Mouse (Mus musculus) embryonic facial prominence, embryonic 13.5 days (tissue): ENCODE results near the gene Nkx1-2. TPM values are rescaled to one million over a fixed set of nuclear protein-coding genes. Genes with fewer than 3 reads are reported as not detected.
A peak's percentile ranks its signal among the peaks of the same experiment; 100 is the strongest.

ENCODE experiments used
- ATAC-seq: fragments of 200-750 bp; cut with Nextera tagmentation; 2 replicates; pipeline ENCODE4 v1.8.0; 2017; ENCODE audit warnings: low read depth; ENCODE audit not compliant: insufficient number of reproducible peaks, insufficient read depth, low FRiP score, low TSS enrichment
- H3K27ac ChIP-seq: fragments of 300-500 bp; sonication (generic); 2 replicates; pipeline ENCODE4 v1.5.1; 2015; ENCODE audit warnings: moderate library complexity, mild to moderate bottlenecking, inconsistent platforms
- H3K27me3 ChIP-seq: fragments of 300-500 bp; sonication (generic); 2 replicates; pipeline ENCODE4 v1.6.1; 2015; ENCODE audit warnings: mild to moderate bottlenecking, inconsistent platforms
- H3K36me3 ChIP-seq: fragments of 300-500 bp; sonication (generic); 2 replicates; pipeline ENCODE4 v1.6.1; 2015; ENCODE audit warnings: mild to moderate bottlenecking, inconsistent platforms
- H3K4me1 ChIP-seq: fragments of 300-500 bp; sonication (generic); 2 replicates; pipeline ENCODE4 v1.6.1; 2015; ENCODE audit warnings: inconsistent platforms
- H3K4me2 ChIP-seq: fragments of 300-500 bp; sonication (generic); 2 replicates; pipeline ENCODE4 v1.6.1; 2015; ENCODE audit warnings: moderate library complexity, mild to moderate bottlenecking, inconsistent platforms
- H3K4me3 ChIP-seq: fragments of 300-500 bp; sonication (generic); 2 replicates; pipeline ENCODE4 v1.5.1; 2015; ENCODE audit warnings: mild to moderate bottlenecking, inconsistent platforms
- H3K9ac ChIP-seq: fragments of 300-500 bp; sonication (generic); 2 replicates; pipeline ENCODE4 v1.6.1; 2015; ENCODE audit warnings: mild to moderate bottlenecking, inconsistent platforms
- H3K9me3 ChIP-seq: fragments of 300-500 bp; sonication (generic); 2 replicates; pipeline ENCODE4 v1.6.1; 2016; ENCODE audit warnings: inconsistent platforms
- WGBS: fragments of 180-500 bp; shearing (Covaris S2); methylation state at CpG from one replicate; pipeline ENCODE4 v1.1.7; 2015; ENCODE audit warnings: mixed read lengths; 5-methylcytosine and 5-hydroxymethylcytosine counted together
- polyA plus RNA-seq: library from polyadenylated mRNA; unstranded; fragments of >200 nt; fragmentation: Nextera tagmentation; extraction: Ambion mirVana; gene quantifications from 2 replicates; pipeline ENCODE4 v1.2.1, GENCODE M21; 2015

Nkx1-2 gene
- not detected in 2 replicates for polyA plus RNA-seq

GRCm38 (mm10) chr7:132599071-132599975 is at the start of gene Nkx1-2:
Nkx1-2 (minus strand) TSS chr7:132599637.
- Histone ChIP-seq H3K4me2 (peak within 1 kb of the TSS; percentile 82), H3K27me3 (peaks cover 97% of the 10 kb centered on the region), H3K9ac (peak within 1 kb of the TSS; percentile 36; the same call in 1 of the 2 replicates), H3K4me3 (peak within 1 kb of the TSS; percentile 44), H3K9me3 (no peaks in the 10 kb centered on the region), H3K36me3 (no peaks in the 10 kb centered on the region), H3K27ac (no peak within 1 kb of the TSS), H3K4me1 (peaks cover 35% of the 10 kb centered on the region)
- under 1% methylated on average over 48 of the region's 52 CpGs for WGBS
- no peak for ATAC-seq

GRCm38 (mm10) chr7:132646514-132646913 is 47.1 kb upstream of the Nkx1-2 start:
- Histone ChIP-seq H3K4me1 (no peaks in the 10 kb centered on the region), H3K9ac (no peak overlapping the region), H3K9me3 (no peaks in the 10 kb centered on the region), H3K27me3 (no peaks in the 10 kb centered on the region), H3K27ac (no peak overlapping the region), H3K4me2 (no peak overlapping the region), H3K36me3 (no peaks in the 10 kb centered on the region), H3K4me3 (no peak overlapping the region)
- ATAC-seq: no peak
- WGBS: 97% methylated on average over 1 of the region's 1 CpGs

GRCm38 (mm10) chr7:132644605-132645279 is 45.3 kb upstream of the Nkx1-2 start:
- no peaks in the 10 kb centered on the region for H3K9me3 ChIP-seq
- H3K9ac ChIP-seq: no peak overlapping the region
- H3K27me3 ChIP-seq: no peaks in the 10 kb centered on the region; the same call in 1 of the 2 replicates
- H3K4me3 ChIP-seq: no peak overlapping the region
- H3K27ac ChIP-seq: no peak overlapping the region
- no peaks in the 10 kb centered on the region for H3K4me1 ChIP-seq
- H3K4me2 ChIP-seq: no peak overlapping the region
- WGBS: 81% methylated on average over 11 of the region's 11 CpGs
- no peaks in the 10 kb centered on the region for H3K36me3 ChIP-seq
- ATAC-seq: no peak

- H3K4me1 ChIP-seq: 0 out of 2 replicates have a peak, but pooled peaks cover 3% of the 10 kb centered on the region
- 78% methylated on average over 1 of the region's 1 CpGs for WGBS
- H3K27me3 ChIP-seq: no peaks in the 10 kb centered on the region; the same call in 1 of the 2 replicates
- no peak overlapping the region for H3K4me2 ChIP-seq
- no peak overlapping the region for H3K9ac ChIP-seq
- no peaks in the 10 kb centered on the region for H3K9me3 ChIP-seq
- no peak for ATAC-seq
- no peak overlapping the region for H3K4me3 ChIP-seq
- H3K27ac ChIP-seq: no peak overlapping the region
- H3K36me3 ChIP-seq: no peaks in the 10 kb centered on the region
Observed at GRCm38 (mm10) chr7:132641606-132642005, 42.2 kb upstream of the Nkx1-2 start.

GRCm38 (mm10) chr7:132640946-132641345 is 41.5 kb upstream of the Nkx1-2 start:
- Histone ChIP-seq H3K4me3 (no peak overlapping the region), H3K27ac (no peak overlapping the region), H3K9me3 (no peaks in the 10 kb centered on the region), H3K36me3 (no peaks in the 10 kb centered on the region), H3K9ac (no peak overlapping the region), H3K4me2 (no peak overlapping the region), H3K27me3 (no peaks in the 10 kb centered on the region; the same call in 1 of the 2 replicates), H3K4me1 (0 out of 2 replicates have a peak, but pooled peaks cover 3% of the 10 kb centered on the region)
- no peak for ATAC-seq
- WGBS: 18% methylated on average over 9 of the region's 9 CpGs

- Histone ChIP-seq H3K4me2 (no peak overlapping the region), H3K9me3 (no peaks in the 10 kb centered on the region), H3K36me3 (no peaks in the 10 kb centered on the region), H3K9ac (no peak overlapping the region), H3K27me3 (no peaks in the 10 kb centered on the region; the same call in 1 of the 2 replicates), H3K4me3 (no peak overlapping the region), H3K4me1 (0 out of 2 replicates have a peak, but pooled peaks cover 3% of the 10 kb centered on the region), H3K27ac (no peak overlapping the region)
- no peak for ATAC-seq
- WGBS: 50% methylated on average over 12 of the region's 12 CpGs
Observed at GRCm38 (mm10) chr7:132638446-132639087, 39.1 kb upstream of the Nkx1-2 start.

- WGBS: 14% methylated on average over 12 of the region's 12 CpGs
- no peaks in the 10 kb centered on the region; the same call in 1 of the 2 replicates for H3K27me3 ChIP-seq
Observed at GRCm38 (mm10) chr7:132637292-132637691, 37.9 kb upstream of the Nkx1-2 start.

GRCm38 (mm10) chr7:132631313-132631712 is 31.9 kb upstream of the Nkx1-2 start:
- ATAC-seq: no peak
- Histone ChIP-seq H3K4me3 (no peak overlapping the region), H3K9ac (no peak overlapping the region), H3K9me3 (no peaks in the 10 kb centered on the region), H3K4me1 (no peaks in the 10 kb centered on the region), H3K27ac (no peak overlapping the region), H3K36me3 (no peaks in the 10 kb centered on the region), H3K4me2 (no peak overlapping the region), H3K27me3 (no peaks in the 10 kb centered on the region)
- WGBS: 78% methylated on average over 11 of the region's 11 CpGs

More at GRCm38 (mm10) chr7:132637292-132637691, 37.9 kb upstream of the Nkx1-2 start:
- H3K4me2 ChIP-seq: no peak overlapping the region
- no peaks in the 10 kb centered on the region for H3K36me3 ChIP-seq
- H3K9me3 ChIP-seq: no peaks in the 10 kb centered on the region
- H3K4me1 ChIP-seq: 0 out of 2 replicates have a peak, but pooled peaks cover 3% of the 10 kb centered on the region
- H3K4me3 ChIP-seq: no peak overlapping the region
- no peak overlapping the region for H3K9ac ChIP-seq
- no peak overlapping the region for H3K27ac ChIP-seq
- ATAC-seq: no peak

- 73% methylated on average over 3 of the region's 3 CpGs for WGBS
- Histone ChIP-seq H3K36me3 (no peaks in the 10 kb centered on the region), H3K4me2 (no peak overlapping the region), H3K27ac (no peak overlapping the region), H3K9me3 (no peaks in the 10 kb centered on the region), H3K27me3 (no peaks in the 10 kb centered on the region), H3K4me3 (no peak overlapping the region), H3K9ac (no peak overlapping the region), H3K4me1 (no peaks in the 10 kb centered on the region)
- ATAC-seq: no peak
Observed at GRCm38 (mm10) chr7:132627448-132627847, 28.0 kb upstream of the Nkx1-2 start.

- Histone ChIP-seq H3K4me3 (no peak overlapping the region), H3K9ac (no peak overlapping the region), H3K36me3 (no peaks in the 10 kb centered on the region), H3K9me3 (no peaks in the 10 kb centered on the region), H3K27me3 (no peaks in the 10 kb centered on the region), H3K27ac (no peak overlapping the region), H3K4me2 (no peak overlapping the region), H3K4me1 (no peaks in the 10 kb centered on the region)
- no peak for ATAC-seq
- WGBS: 62% methylated on average over 4 of the region's 4 CpGs
Observed at GRCm38 (mm10) chr7:132626174-132626573, 26.7 kb upstream of the Nkx1-2 start.

- no peak overlapping the region for H3K4me2 ChIP-seq
- WGBS: 74% methylated on average over 10 of the region's 10 CpGs
- no peaks in the 10 kb centered on the region for H3K36me3 ChIP-seq
- no peak overlapping the region for H3K27ac ChIP-seq
- no peak overlapping the region for H3K9ac ChIP-seq
- no peak overlapping the region for H3K4me3 ChIP-seq
- no peaks in the 10 kb centered on the region for H3K9me3 ChIP-seq
- H3K4me1 ChIP-seq: no peaks in the 10 kb centered on the region
- no peaks in the 10 kb centered on the region for H3K27me3 ChIP-seq
- no peak for ATAC-seq
Observed at GRCm38 (mm10) chr7:132624161-132624560, 24.7 kb upstream of the Nkx1-2 start.
